Mouse (Mus musculus) heart, postnatal 10 days (tissue): ENCODE results near the gene Lrrc51. TPM values are rescaled to one million over a fixed set of nuclear protein-coding genes. Genes with fewer than 3 reads are reported as not detected.

Experiments used
- DNase-seq, 2 experiments: peaks; one replicate each; pipeline ENCODE4 v3.0.0; 2021
- intact Hi-C: fragments of 180-260 bp; cut with DNase I; formaldehyde crosslinking; loops from one replicate; pipeline ENCODE4 v1.15.1; 2025
- total RNA-seq, 2 experiments: library from RNA; stranded (reverse); gene quantifications; 2 replicates each; pipeline ENCODE4 v1.2.3; 2021

Lrrc51 gene
- total RNA-seq: 1 to 10 TPM; 2.4 to 2.9 TPM

- intact Hi-C loops: loop anchor here (2.0 to 5.0 kb wide), 3 partner anchors 27 to 129 kb away; partner anchors contain the start of gene Tomt
- DNase-seq: peak; percentile 98 to 99
Measured at GRCm38 (mm10) chr7:101933751-101934240, at the start of gene Lrrc51, which contains the start of gene Numa1. Gene Lrrc51, minus strand, starts transcription at chr7:101933895. Gene Numa1, plus strand, starts transcription at chr7:101934111.

GRCm38 (mm10) chr7:101982735-101983134, 49.0 kb upstream of the Lrrc51 start:
- DNase-seq: no peak
- intact Hi-C loops: no loop called here

DNA sequence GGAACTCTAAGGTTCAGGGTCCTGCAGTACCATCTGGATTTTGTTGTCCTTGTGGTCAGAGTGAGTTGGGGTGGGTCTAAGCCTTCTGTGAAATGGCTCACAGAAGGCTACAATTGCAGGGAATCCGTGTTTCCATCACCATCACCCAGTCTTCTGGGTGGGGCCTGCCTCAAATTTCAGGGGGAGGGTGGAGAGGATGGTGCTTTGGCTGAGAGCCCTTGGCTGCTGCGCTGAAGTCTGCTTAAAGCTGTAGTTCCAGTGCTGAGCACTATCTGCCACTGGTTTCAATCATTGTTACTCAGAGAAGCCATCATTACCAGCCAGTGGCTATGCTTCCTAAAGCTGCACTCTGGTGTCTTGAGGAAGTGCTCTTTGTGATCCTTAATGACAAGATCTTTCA, 40.8 kb upstream of the Lrrc51 start:
- DNase-seq: peak; percentile 59 to 65
- intact Hi-C loops: loop anchor here (5.0 kb wide), 1 partner anchor 67 kb away; the partner anchor contains the start of genes Lamtor1 and Tomt

DNA sequence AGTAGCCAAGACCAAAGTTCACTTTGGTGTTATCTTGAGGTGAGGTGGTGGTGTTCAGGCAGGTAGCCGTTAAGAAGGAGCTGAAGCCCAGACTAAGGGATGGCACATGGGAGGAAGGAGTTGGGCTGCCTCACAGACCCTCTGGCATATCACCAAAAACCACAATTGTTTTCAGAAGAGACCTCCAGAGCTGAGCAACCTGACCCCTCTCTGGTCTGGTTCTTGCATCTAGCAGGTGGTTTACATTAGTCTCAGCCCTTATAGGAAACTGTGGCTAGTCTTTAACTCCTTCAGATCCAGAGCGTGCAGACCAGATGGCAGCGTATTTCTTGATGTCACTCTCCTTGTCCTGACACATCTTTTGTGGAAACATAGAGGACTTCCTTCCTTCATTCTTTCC, 40.0 kb upstream of the Lrrc51 start:
- intact Hi-C loops: loop anchor here (5.0 kb wide), 1 partner anchor 66 kb away; the partner anchor contains the start of genes Lamtor1 and Tomt
- DNase-seq: no peak

GRCm38 (mm10) chr7:101971721-101972120, 38.0 kb upstream of the Lrrc51 start:
- DNase-seq: no peak
- intact Hi-C loops: loop anchor here (5.0 kb wide), 1 partner anchor 64 kb away; the partner anchor contains the start of genes Lamtor1 and Tomt

DNA sequence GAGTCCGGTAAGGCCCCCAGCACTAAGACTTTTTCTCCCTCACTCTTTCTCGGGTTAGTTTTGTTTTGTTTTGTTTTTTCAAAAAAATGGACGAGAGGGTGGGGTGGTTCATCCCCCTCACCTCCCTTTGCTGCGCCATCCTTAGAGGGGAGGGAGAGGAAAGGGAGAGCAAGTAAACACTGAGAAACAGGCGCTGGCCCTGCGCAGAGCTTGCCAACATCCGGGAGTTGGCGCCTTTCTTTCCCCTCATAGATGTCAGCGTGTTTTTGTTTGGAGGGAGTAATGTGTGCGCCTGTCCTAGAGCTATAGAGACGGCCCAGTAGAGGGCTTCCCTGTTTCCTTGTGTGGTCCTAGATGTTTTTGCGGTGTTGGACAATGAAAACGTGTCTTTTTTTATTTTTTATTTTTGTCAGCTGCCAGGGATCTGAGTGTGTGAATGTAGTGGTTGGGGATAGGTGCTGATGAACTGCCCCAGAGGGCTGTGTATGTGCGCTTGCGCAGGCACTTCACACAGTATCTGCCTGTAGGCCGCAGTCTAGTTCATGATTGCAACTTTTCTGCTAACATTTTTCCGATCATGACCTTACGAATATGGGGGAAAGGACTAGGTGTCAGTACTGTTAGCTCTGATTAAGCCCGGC, 37.2 kb upstream of the Lrrc51 start:
- DNase-seq: peak; percentile 87 to 89
- intact Hi-C loops: loop anchor here (5.0 kb wide), 1 partner anchor 64 kb away; the partner anchor contains the start of genes Lamtor1 and Tomt

GRCm38 (mm10) chr7:101970429-101970775, 36.7 kb upstream of the Lrrc51 start:
- intact Hi-C loops: loop anchor here (5.0 kb wide), 1 partner anchor 63 kb away; the partner anchor contains the start of genes Lamtor1 and Tomt
- DNase-seq: peak; percentile 93 to 95

- intact Hi-C loops: loop anchor here (2.0 to 5.0 kb wide), 2 partner anchors 35 to 63 kb away; partner anchors contain the start of genes Lamtor1, Numa1 and Tomt
- peak; percentile 86 to 92 for DNase-seq
Measured at GRCm38 (mm10) chr7:101969694-101970428, 36.2 kb upstream of the Lrrc51 start.

- intact Hi-C loops: loop anchor here (2.0 kb wide), 1 partner anchor 34 kb away; the partner anchor contains the start of gene Numa1
Measured at GRCm38 (mm10) chr7:101968751-101969150, 35.1 kb upstream of the Lrrc51 start.

GRCm38 (mm10) chr7:101967256-101967655, 33.6 kb upstream of the Lrrc51 start:
- DNase-seq: no peak
- intact Hi-C loops: no loop called here

More at GRCm38 (mm10) chr7:101968751-101969150, 35.1 kb upstream of the Lrrc51 start:
- DNase-seq: no peak

GRCm38 (mm10) chr7:101965606-101966005, 31.9 kb upstream of the Lrrc51 start:
- intact Hi-C loops: no loop called here
- DNase-seq: no peak

GRCm38 (mm10) chr7:101964551-101964950, 30.9 kb upstream of the Lrrc51 start:
- no peak for DNase-seq
- intact Hi-C loops: no loop called here

GRCm38 (mm10) chr7:101963621-101964020, 29.9 kb upstream of the Lrrc51 start:
- no peak for DNase-seq
- intact Hi-C loops: no loop called here

GRCm38 (mm10) chr7:101962829-101963228, 29.1 kb upstream of the Lrrc51 start:
- DNase-seq: no peak
- intact Hi-C loops: no loop called here

GRCm38 (mm10) chr7:101956911-101957310, 23.2 kb upstream of the Lrrc51 start:
- intact Hi-C loops: no loop called here
- DNase-seq: no peak

DNA sequence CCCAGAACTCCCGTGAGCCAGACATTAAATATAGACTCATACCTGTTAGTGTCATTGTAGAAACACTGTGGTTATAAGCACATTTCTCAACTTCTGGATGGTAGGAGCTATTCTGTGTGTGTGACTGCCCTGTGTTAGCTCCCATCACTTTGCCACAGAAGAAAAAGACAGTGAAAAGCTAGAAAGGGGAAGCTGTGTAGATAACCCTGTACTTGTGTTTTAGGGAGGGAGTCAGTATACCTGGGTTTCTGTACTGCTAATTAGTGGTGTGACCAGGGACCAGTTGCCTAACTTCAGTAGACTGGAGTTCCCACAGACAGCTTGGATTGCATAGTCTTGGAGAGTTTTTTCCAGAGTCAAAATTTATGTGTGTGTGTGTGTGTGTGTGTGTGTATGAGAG, 22.8 kb upstream of the Lrrc51 start:
- DNase-seq: no peak
- intact Hi-C loops: no loop called here

DNA sequence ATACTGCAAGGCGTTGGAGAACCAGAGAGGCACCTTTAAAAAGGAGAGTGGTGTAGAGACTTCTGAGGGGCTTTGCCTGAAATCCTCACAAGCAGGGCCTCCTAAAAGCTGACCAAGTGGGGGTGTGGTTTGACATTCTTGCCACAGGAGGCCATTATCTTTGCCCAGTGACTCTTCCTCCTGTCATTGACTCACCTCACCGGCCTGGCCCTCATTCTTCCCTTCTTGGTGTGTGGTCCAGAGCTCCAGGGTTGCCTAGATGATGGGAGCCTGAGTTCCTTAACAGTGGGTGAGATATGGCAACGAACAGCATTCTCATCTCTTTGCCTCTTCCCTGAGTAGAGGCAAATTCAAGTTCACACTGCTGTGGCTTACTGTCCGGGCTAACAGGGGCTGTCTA, 22.2 kb upstream of the Lrrc51 start:
- no peak for DNase-seq
- intact Hi-C loops: no loop called here

DNA sequence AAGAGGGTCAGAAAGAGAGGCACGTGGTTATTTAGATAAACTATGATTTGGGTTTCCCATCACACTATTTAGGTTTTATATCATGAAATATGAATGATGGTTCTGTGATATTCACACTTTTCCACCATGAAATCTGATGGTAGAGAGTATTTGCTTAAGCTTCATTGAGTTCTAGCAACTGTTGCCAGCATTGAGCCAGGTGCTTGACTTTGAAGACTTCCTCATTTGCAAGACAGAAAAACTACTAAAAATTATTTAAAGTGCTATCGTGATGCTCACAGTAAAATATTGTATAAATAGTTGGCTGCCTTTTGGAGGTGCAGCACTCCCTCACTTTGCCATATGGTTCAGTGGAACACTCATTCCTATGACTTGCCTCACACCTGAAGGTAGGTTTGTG, 21.6 kb upstream of the Lrrc51 start:
- intact Hi-C loops: no loop called here
- DNase-seq: no peak

- DNase-seq: no peak
- intact Hi-C loops: no loop called here
Measured at GRCm38 (mm10) chr7:101954163-101954562, 20.5 kb upstream of the Lrrc51 start.

GRCm38 (mm10) chr7:101952098-101952497, 18.4 kb upstream of the Lrrc51 start:
- no peak for DNase-seq
- intact Hi-C loops: no loop called here

DNA sequence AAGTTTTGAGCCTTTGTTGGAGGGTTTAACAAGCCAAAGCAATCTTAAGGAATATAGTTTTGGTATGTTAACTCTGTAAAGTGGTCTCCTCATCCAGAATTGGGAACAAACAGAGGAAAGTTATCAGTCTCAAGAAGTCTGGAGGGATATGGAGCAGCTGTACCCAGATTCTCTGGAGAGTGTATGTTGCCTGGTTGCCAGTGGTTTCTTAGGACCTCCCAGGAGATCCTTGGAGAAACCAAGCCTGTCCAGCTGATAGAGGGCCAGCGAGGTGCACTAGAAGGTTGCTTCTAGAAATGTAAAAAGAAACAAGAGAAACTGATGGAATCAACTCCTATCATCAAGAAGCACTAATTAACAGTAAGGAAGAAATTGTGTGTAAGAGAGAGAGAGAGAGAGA, 18.0 kb upstream of the Lrrc51 start:
- intact Hi-C loops: no loop called here
- DNase-seq: peak; percentile 29 to 32
